Mouse (Mus musculus): Measurements from ENCODE around the gene Slc12a8. TPM values are rescaled to one million over a fixed set of nuclear protein-coding genes. Genes with fewer than 3 reads are reported as not detected.

The Slc12a8 gene
- polyA plus RNA-seq, 1 experiment from 2014 or later: 1.1 TPM

DNA sequence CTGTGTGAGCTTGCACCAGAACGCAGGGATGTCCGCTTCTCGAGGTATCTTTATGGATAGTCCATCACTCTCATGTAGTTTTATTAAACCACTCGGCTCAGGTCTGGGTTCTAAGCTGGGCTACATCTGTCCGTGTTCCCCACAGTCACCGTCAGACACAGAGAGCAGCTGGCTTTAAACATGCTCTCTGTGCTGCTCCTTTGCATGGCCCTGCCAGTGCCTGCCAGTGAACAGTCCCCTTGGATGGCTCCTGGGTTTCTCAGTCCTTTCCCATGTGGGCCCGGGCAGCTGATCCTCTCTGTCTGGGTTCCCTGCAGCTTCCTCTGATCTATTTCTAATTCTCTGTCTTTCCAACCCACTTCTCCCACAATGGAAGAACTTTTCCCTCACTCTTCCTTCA is 93.3 kb downstream of the Slc12a8 start:
- no peak overlapping the region for H3K4me3 ChIP-seq (ENCODE audit: low read length)
- no peak overlapping the region for H3K27ac ChIP-seq (ENCODE audit: low read length)
- no peaks in the 10 kb centered on the region for H3K36me3 ChIP-seq (ENCODE audit: control insufficient read depth, insufficient read depth)
- no peak overlapping the region for H3K9ac ChIP-seq (ENCODE audit: low read length)
- peaks cover 19% of the 10 kb centered on the region for H3K4me1 ChIP-seq (ENCODE audit: control insufficient read depth, insufficient read depth, low read length)
- no peak overlapping the region for H3K4me2 ChIP-seq (ENCODE audit: low read depth, low read length)
- 83% methylated on average over 7 of the region's 7 CpGs for WGBS
- no peaks in the 10 kb centered on the region for H3K27me3 ChIP-seq (ENCODE audit: control insufficient read depth, insufficient read depth, low read length)
- H3K9me3 ChIP-seq (replicated peaks; ENCODE audit: control insufficient read depth, low read length): no peaks in the 10 kb centered on the region
- no peak for ATAC-seq (replicated peaks; ENCODE audit: extremely low read depth, insufficient read depth, low FRiP score)

DNA sequence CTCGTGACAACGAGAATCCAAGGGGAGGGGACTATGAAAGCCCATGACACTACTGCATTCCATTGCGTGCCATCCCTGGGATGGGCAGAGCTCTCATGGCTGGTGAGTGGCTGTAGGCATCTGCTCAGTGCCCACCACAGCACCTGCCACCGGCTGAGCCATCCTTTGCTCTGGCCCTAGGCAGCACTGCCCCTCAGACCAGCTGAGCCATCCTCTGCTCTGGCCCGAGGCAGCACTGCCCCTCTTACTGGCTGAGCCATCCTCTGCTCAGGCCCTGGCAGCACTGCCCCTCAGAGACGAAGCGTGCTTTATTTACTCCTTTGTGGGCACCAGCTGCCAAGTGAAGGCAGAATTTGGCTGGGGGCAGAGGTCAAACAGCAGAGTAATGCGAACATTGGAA is 94.2 kb downstream of the Slc12a8 start:
- no peak for ATAC-seq (replicated peaks; ENCODE audit: extremely low read depth, insufficient read depth, low FRiP score)
- Histone ChIP-seq H3K9me3 (replicated peaks; ENCODE audit: control insufficient read depth, low read length) (no peaks in the 10 kb centered on the region), H3K9ac (ENCODE audit: low read length) (no peak overlapping the region), H3K36me3 (ENCODE audit: control insufficient read depth, insufficient read depth) (no peaks in the 10 kb centered on the region), H3K27me3 (ENCODE audit: control insufficient read depth, insufficient read depth, low read length) (no peaks in the 10 kb centered on the region), H3K27ac (ENCODE audit: low read length) (no peak overlapping the region), H3K4me1 (ENCODE audit: control insufficient read depth, insufficient read depth, low read length) (peaks cover 10% of the 10 kb centered on the region), H3K4me2 (ENCODE audit: low read depth, low read length) (no peak overlapping the region), H3K4me3 (ENCODE audit: low read length) (no peak overlapping the region)
- WGBS: 78% methylated on average over 8 of the region's 8 CpGs

DNA sequence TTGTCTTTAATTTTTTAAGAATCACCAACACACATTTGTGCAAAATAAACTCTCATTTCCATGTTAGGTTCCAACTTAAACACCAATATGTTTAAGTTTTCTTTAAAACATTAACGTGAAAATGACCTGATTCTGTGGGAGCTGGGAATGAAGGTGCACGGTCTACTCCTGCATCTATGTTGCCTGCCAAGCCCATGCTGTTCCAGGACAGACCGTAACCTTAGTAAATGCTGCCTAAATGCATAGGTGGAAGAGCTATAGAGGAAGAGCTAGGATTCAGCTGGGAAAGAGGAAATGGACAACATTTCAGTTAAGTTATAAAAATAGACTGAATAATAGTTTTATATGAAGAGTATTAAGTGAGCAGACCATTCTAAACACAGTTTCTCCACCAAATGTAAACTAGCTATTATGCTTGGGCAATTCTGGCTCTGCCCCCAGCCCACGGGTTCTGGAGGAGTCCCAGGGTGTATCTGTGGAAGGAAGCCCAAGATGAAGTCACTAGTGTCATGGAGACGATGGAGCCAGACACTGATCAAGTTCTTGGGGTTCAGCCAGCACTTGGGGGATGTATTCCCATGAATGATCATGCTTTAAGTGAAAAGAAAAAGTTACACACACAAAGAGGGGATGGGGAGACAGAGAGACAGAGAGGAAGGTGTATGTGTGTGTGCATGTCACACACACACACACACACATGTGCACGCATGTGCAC is 95.1 kb downstream of the Slc12a8 start:
- no peak overlapping the region for H3K27ac ChIP-seq (ENCODE audit: low read length)
- WGBS: 71% methylated on average over 6 of the region's 6 CpGs
- H3K9ac ChIP-seq (ENCODE audit: low read length): no peak overlapping the region
- no peak for ATAC-seq (replicated peaks; ENCODE audit: extremely low read depth, insufficient read depth, low FRiP score)
- H3K4me2 ChIP-seq (ENCODE audit: low read depth, low read length): no peak overlapping the region
- H3K9me3 ChIP-seq (replicated peaks; ENCODE audit: control insufficient read depth, low read length): no peaks in the 10 kb centered on the region
- H3K27me3 ChIP-seq (ENCODE audit: control insufficient read depth, insufficient read depth, low read length): no peaks in the 10 kb centered on the region
- H3K4me1 ChIP-seq (ENCODE audit: control insufficient read depth, insufficient read depth, low read length): peaks cover 7% of the 10 kb centered on the region
- no peak overlapping the region for H3K4me3 ChIP-seq (ENCODE audit: low read length)
- H3K36me3 ChIP-seq (ENCODE audit: control insufficient read depth, insufficient read depth): no peaks in the 10 kb centered on the region

DNA sequence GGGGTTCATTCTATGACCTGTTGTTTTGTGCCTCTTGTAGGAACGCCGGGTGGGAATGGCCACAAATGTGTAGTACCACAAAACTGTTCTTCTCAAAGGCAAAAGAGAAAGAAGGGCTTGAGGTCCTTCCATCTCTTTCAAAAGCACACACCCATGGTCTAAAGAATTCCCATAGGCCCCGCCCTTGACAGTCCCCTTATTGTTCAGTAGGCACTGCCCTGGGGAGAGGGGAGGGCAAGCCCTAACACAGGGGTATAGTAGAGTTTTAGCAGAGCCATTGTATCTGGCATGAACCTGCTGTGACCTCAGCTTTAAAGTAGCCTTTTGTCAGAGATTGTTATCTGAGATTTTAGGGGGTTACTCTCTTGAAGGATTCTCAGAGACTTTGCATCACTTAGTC is 98.9 kb downstream of the Slc12a8 start:
- H3K4me1 ChIP-seq (ENCODE audit: control insufficient read depth, insufficient read depth, low read length): no peaks in the 10 kb centered on the region
- 84% methylated on average over 3 of the region's 3 CpGs for WGBS
- H3K4me2 ChIP-seq (ENCODE audit: low read depth, low read length): no peak overlapping the region
- H3K27me3 ChIP-seq (ENCODE audit: control insufficient read depth, insufficient read depth, low read length): no peaks in the 10 kb centered on the region
- H3K36me3 ChIP-seq (ENCODE audit: control insufficient read depth, insufficient read depth): no peaks in the 10 kb centered on the region
- H3K9ac ChIP-seq (ENCODE audit: low read length): no peak overlapping the region
- H3K9me3 ChIP-seq (replicated peaks; ENCODE audit: control insufficient read depth, low read length): 0 out of 2 replicates have a peak, but pooled peaks cover 2% of the 10 kb centered on the region
- ATAC-seq (replicated peaks; ENCODE audit: extremely low read depth, insufficient read depth, low FRiP score): no peak
- H3K27ac ChIP-seq (ENCODE audit: low read length): no peak overlapping the region
- no peak overlapping the region for H3K4me3 ChIP-seq (ENCODE audit: low read length)

DNA sequence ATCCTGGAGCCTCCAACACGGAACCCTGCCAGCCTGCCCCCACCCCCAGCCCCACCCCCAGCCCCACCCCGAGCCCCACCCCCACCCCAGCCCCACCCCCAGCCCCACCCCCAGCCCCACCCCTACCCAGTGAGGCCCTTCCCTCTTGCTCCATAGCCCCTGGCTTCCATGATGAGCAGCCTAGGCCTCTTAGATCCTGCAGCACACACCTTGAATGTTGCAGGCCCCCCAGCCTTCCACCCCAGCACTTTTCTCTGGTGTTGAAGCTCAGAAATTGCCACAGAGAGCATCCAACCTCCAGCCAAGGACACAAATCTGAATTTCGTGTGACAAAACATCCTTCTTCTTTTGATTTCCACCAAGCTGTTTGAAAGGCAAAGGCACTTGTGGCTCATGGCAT is 104.7 kb downstream of the Slc12a8 start:
- ATAC-seq (replicated peaks; ENCODE audit: extremely low read depth, insufficient read depth, low FRiP score): no peak
- Histone ChIP-seq H3K4me2 (ENCODE audit: low read depth, low read length) (no peak overlapping the region), H3K9ac (ENCODE audit: low read length) (no peak overlapping the region), H3K36me3 (ENCODE audit: control insufficient read depth, insufficient read depth) (no peaks in the 10 kb centered on the region), H3K4me1 (ENCODE audit: control insufficient read depth, insufficient read depth, low read length) (no peaks in the 10 kb centered on the region), H3K27ac (ENCODE audit: low read length) (no peak overlapping the region), H3K9me3 (replicated peaks; ENCODE audit: control insufficient read depth, low read length) (0 out of 2 replicates have a peak, but pooled peaks cover 2% of the 10 kb centered on the region), H3K27me3 (ENCODE audit: control insufficient read depth, insufficient read depth, low read length) (no peaks in the 10 kb centered on the region), H3K4me3 (ENCODE audit: low read length) (no peak overlapping the region)
- WGBS: 50% methylated on average over 3 of the region's 3 CpGs

DNA sequence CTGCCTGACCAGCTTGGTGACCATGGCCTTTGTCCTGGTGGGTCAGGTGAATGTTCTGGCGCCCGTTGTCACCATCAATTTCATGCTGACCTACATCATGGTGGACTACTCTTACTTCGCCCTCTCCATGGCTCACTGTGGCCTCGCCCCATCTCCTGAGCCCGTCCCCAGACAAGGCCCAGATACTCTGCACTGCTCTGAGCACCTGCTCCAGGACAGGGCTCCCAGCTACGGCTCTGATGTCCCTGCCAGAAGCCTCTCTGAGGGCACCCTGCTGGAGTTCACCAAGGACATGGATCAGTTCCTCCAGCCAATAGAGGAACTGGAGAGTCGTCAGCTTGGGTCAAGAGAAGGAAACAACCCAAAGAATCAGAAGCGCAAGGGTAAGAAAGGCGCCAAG is 107.5 kb downstream of the Slc12a8 start:
- Histone ChIP-seq H3K9me3 (replicated peaks; ENCODE audit: control insufficient read depth, low read length) (0 out of 2 replicates have a peak, but pooled peaks cover 2% of the 10 kb centered on the region), H3K4me3 (ENCODE audit: low read length) (no peak overlapping the region), H3K4me1 (ENCODE audit: control insufficient read depth, insufficient read depth, low read length) (no peaks in the 10 kb centered on the region), H3K9ac (ENCODE audit: low read length) (no peak overlapping the region), H3K36me3 (ENCODE audit: control insufficient read depth, insufficient read depth) (no peaks in the 10 kb centered on the region), H3K27ac (ENCODE audit: low read length) (no peak overlapping the region), H3K4me2 (ENCODE audit: low read depth, low read length) (no peak overlapping the region), H3K27me3 (ENCODE audit: control insufficient read depth, insufficient read depth, low read length) (no peaks in the 10 kb centered on the region)
- no peak for ATAC-seq (replicated peaks; ENCODE audit: extremely low read depth, insufficient read depth, low FRiP score)
- WGBS: 86% methylated on average over 9 of the region's 9 CpGs

DNA sequence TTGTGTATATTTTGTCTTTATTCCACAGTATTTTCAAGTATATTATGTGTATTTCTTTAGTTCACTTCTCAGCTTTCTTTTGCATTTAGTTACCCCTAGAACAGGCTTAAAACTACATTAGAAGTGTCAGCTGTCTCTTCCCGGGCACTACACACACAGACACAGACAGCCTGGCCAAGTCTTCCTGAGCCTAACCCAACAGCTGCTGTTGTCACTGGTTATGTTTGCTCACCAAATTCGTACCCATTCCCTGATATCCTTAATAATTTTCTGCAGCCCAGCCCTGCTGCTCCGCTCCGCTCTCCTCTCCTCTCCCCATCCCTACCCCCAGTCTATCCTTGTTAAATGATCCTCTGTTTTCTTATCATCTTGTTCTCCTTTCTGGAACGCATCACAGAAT is 112.4 kb downstream of the Slc12a8 start:
- Histone ChIP-seq H3K4me3 (ENCODE audit: low read length) (no peak overlapping the region), H3K27me3 (ENCODE audit: control insufficient read depth, insufficient read depth, low read length) (no peaks in the 10 kb centered on the region), H3K4me2 (ENCODE audit: low read depth, low read length) (no peak overlapping the region), H3K36me3 (ENCODE audit: control insufficient read depth, insufficient read depth) (no peaks in the 10 kb centered on the region), H3K27ac (ENCODE audit: low read length) (no peak overlapping the region), H3K4me1 (ENCODE audit: control insufficient read depth, insufficient read depth, low read length) (no peaks in the 10 kb centered on the region), H3K9ac (ENCODE audit: low read length) (no peak overlapping the region), H3K9me3 (replicated peaks; ENCODE audit: control insufficient read depth, low read length) (no peaks in the 10 kb centered on the region)
- no peak for ATAC-seq (replicated peaks; ENCODE audit: extremely low read depth, insufficient read depth, low FRiP score)
- 75% methylated on average over 5 of the region's 5 CpGs for WGBS

DNA sequence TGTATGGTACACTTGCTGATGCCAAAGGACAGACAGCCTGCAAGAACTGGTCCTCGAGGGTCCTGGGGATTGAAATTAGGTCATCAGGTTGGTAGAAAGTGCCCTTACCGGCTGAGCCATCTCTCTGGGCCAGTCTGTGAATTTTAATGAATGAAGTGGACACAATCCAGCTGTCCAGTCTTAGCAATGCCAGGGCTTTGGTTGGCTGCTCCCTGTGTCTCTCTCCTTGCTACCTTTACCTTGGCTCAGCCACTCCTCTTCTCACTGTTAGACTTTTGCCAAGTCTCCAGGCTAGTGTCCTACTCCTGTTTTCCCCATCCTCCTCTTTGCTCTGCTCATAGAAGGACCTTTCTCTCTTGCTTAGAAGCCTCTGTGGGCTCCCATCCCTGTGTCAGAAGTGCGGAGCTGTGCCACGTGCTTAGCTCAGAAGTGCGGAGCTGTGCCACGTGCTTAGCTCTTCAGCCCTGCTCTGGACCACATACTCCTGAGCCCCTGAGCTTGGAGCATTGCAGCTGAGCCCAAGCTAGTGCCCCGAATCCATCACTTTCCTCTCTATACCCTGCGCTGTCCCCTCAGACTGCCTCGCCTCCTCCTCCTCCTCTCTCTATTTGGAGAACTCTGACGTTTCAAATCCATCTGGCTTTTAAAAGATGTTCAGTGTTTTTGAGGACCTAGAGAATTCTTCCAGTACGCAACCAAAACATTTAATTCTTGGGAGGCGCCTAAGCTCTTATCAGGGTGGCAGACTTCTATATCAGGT is 118.9 kb downstream of the Slc12a8 start:
- no peak overlapping the region for H3K9ac ChIP-seq (ENCODE audit: low read length)
- no peak overlapping the region for H3K4me2 ChIP-seq (ENCODE audit: low read depth, low read length)
- no peaks in the 10 kb centered on the region for H3K36me3 ChIP-seq (ENCODE audit: control insufficient read depth, insufficient read depth)
- H3K27me3 ChIP-seq (ENCODE audit: control insufficient read depth, insufficient read depth, low read length): no peaks in the 10 kb centered on the region
- H3K9me3 ChIP-seq (replicated peaks; ENCODE audit: control insufficient read depth, low read length): no peaks in the 10 kb centered on the region
- no peaks in the 10 kb centered on the region; the same call in 1 of the 2 replicates for H3K4me1 ChIP-seq (ENCODE audit: control insufficient read depth, insufficient read depth, low read length)
- 72% methylated on average over 12 of the region's 12 CpGs for WGBS
- ATAC-seq (replicated peaks; ENCODE audit: extremely low read depth, insufficient read depth, low FRiP score): no peak
- H3K27ac ChIP-seq (ENCODE audit: low read length): no peak overlapping the region
- no peak overlapping the region for H3K4me3 ChIP-seq (ENCODE audit: low read length)

DNA sequence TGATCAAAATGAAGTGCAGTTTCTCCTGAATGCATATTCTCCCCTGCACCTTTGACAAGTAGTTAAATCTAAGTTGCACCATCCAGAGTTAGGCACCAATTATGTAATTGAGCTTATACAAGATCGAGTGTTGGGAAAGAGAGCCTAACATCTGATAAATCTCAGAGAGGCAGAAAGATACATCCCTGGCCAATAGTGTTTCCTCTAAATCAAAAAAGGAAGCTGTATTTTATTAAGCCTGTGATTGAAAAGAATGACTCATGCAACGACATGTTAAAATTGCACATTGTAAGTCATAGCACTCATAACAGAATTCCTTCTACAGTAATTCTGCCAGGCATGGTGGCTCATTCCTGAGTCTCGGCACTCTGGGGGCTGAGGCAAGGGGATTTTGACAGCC is 124.7 kb downstream of the Slc12a8 start:
- no peaks in the 10 kb centered on the region; the same call in 1 of the 2 replicates for H3K36me3 ChIP-seq (ENCODE audit: control insufficient read depth, insufficient read depth)
- no peaks in the 10 kb centered on the region; the same call in 1 of the 2 replicates for H3K4me1 ChIP-seq (ENCODE audit: control insufficient read depth, insufficient read depth, low read length)
- no peaks in the 10 kb centered on the region; the same call in 1 of the 2 replicates for H3K9me3 ChIP-seq (replicated peaks; ENCODE audit: control insufficient read depth, low read length)
- no peak overlapping the region for H3K4me3 ChIP-seq (ENCODE audit: low read length)
- H3K27me3 ChIP-seq (ENCODE audit: control insufficient read depth, insufficient read depth, low read length): no peaks in the 10 kb centered on the region
- ATAC-seq (replicated peaks; ENCODE audit: extremely low read depth, insufficient read depth, low FRiP score): no peak
- no peak overlapping the region for H3K27ac ChIP-seq (ENCODE audit: low read length)
- no peak overlapping the region for H3K9ac ChIP-seq (ENCODE audit: low read length)
- no peak overlapping the region for H3K4me2 ChIP-seq (ENCODE audit: low read depth, low read length)
- 50% methylated on average over 3 of the region's 3 CpGs for WGBS

Data from heart, embryonic 16.5 days (tissue).